Mouse (Mus musculus) liver, adult 2 months (tissue): ENCODE measurements around the gene Racgap1. TPM values are rescaled to one million over a fixed set of nuclear protein-coding genes. Genes with fewer than 3 reads are reported as not detected.

ENCODE experiments used
- DNase-seq: peaks from one replicate; pipeline ENCODE4 v3.0.0-alpha.2; 2011; ENCODE audit warnings: low read depth, low spot score; ENCODE audit errors: extremely low read depth
- H3K27ac ChIP-seq: fragments of 200-500 bp; replicated peaks from 2 replicates; pipeline ENCODE4 v1.5.1; 2012; ENCODE audit warnings: low read depth, mild to moderate bottlenecking, control low read depth, inconsistent platforms, low read length; ENCODE audit not compliant: insufficient read depth
- H3K27me3 ChIP-seq: fragments of 200-500 bp; 2 replicates; pipeline ENCODE4 v1.6.1; 2012; ENCODE audit warnings: mild to moderate bottlenecking, moderate library complexity, low read length, inconsistent platforms; ENCODE audit not compliant: control insufficient read depth, insufficient read depth
- H3K36me3 ChIP-seq: fragments of 200-500 bp; 2 replicates; pipeline ENCODE4 v1.6.1; 2012; ENCODE audit warnings: low read length, inconsistent platforms; ENCODE audit not compliant: control insufficient read depth, insufficient read depth
- H3K4me1 ChIP-seq: fragments of 200-500 bp; 2 replicates; pipeline ENCODE4 v1.6.1; 2011; ENCODE audit warnings: low read length; ENCODE audit not compliant: control insufficient read depth, insufficient read depth
- H3K4me3 ChIP-seq: fragments of 200-500 bp; 2 replicates; pipeline ENCODE4 v1.5.1; 2011; ENCODE audit warnings: low read depth, mild to moderate bottlenecking, control low read depth, low read length, moderate library complexity; ENCODE audit not compliant: insufficient read depth
- H3K79me2 ChIP-seq: fragments of 200-500 bp; 2 replicates; pipeline ENCODE4 v1.6.1; 2012; ENCODE audit warnings: inconsistent platforms, mild to moderate bottlenecking, low read length, moderate library complexity; ENCODE audit not compliant: control insufficient read depth, insufficient read depth
- H3K9ac ChIP-seq: fragments of 200-500 bp; 2 replicates; pipeline ENCODE4 v1.6.1; 2012; ENCODE audit warnings: low read depth, mild to moderate bottlenecking, control low read depth, inconsistent platforms, low read length
- CTCF ChIP-seq: fragments of 200-500 bp; IDR thresholded peaks from 2 replicates; pipeline ENCODE4 v1.5.1; 2011; ENCODE audit warnings: low read depth, low read length, control low read depth
- POLR2A ChIP-seq: fragments of 200-500 bp; IDR thresholded peaks from 2 replicates; pipeline ENCODE4 v1.6.1; 2011; ENCODE audit warnings: low read length, control low read depth; ENCODE audit not compliant: insufficient read depth; ENCODE audit errors: extremely low read depth
- WGBS: fragments of 180-500 bp; shearing (Covaris S2); methylation state at CpG from one replicate; pipeline ENCODE4 v1.1.7; 2018; 5-methylcytosine and 5-hydroxymethylcytosine counted together
- polyA plus RNA-seq: library from polyadenylated mRNA; depleted of rRNA; stranded (reverse); fragments of >200 nt; gene quantifications from 2 replicates; pipeline ENCODE4 v1.2.3, GENCODE M21; 2012
- total RNA-seq: library from RNA; depleted of rRNA; stranded (reverse); fragments of >200 nt; gene quantifications from 2 replicates; pipeline ENCODE4 v1.2.3, GENCODE M21; 2014

The Racgap1 gene
- total and polyA plus RNA-seq, 2 experiments, result 0.32 to 0.92 TPM

- no peak for TF ChIP-seq POLR2A
- no peak for TF ChIP-seq CTCF
- Histone ChIP-seq H3K9ac (no peak within 1 kb of the TSS), H3K27me3 (peaks cover 17% of the 10 kb centered on the region), H3K36me3 (no peaks in the 10 kb centered on the region), H3K4me3 (peak within 1 kb of the TSS; percentile 25; the same call in 1 of the 2 replicates), H3K4me1 (no peaks in the 10 kb centered on the region), H3K27ac (no peak within 1 kb of the TSS), H3K79me2 (no peaks in the 10 kb centered on the region)
- 2% methylated on average over 65 of the region's 74 CpGs for WGBS
- no peak for DNase-seq
These were observed 18.8 kb upstream of the Racgap1 start, which contains the start of gene Asic1 for GRCm38 (mm10) chr15:99670154-99670821. Asic1 (plus strand) TSS chr15:99670368.

- 0% methylated on average over 1 of the region's 1 CpGs for WGBS
- Histone ChIP-seq H3K36me3 (no peaks in the 10 kb centered on the region), H3K9ac (no peak overlapping the region), H3K27me3 (peaks cover 17% of the 10 kb centered on the region), H3K4me3 (no peak overlapping the region), H3K4me1 (no peaks in the 10 kb centered on the region), H3K79me2 (no peaks in the 10 kb centered on the region), H3K27ac (no peak overlapping the region)
- DNase-seq, result no peak
- TF ChIP-seq POLR2A, result no peak
- TF ChIP-seq CTCF, result no peak
These were observed 17.9 kb upstream of the Racgap1 start for GRCm38 (mm10) chr15:99669392-99669791.

GRCm38 (mm10) chr15:99668881-99669280, 17.4 kb upstream of the Racgap1 start:
- Histone ChIP-seq H3K4me3 (no peak overlapping the region), H3K79me2 (no peaks in the 10 kb centered on the region), H3K4me1 (no peaks in the 10 kb centered on the region), H3K27ac (no peak overlapping the region), H3K27me3 (peaks cover 19% of the 10 kb centered on the region), H3K9ac (no peak overlapping the region), H3K36me3 (no peaks in the 10 kb centered on the region)
- WGBS, result 7% methylated on average over 12 of the region's 12 CpGs
- DNase-seq, result peak; percentile 31
- TF ChIP-seq CTCF (peak; percentile 97), POLR2A (no peak)

- H3K36me3 ChIP-seq, result no peaks in the 10 kb centered on the region
- TF ChIP-seq POLR2A, result no peak
- no peak for TF ChIP-seq CTCF
- no peak overlapping the region for H3K27ac ChIP-seq
- DNase-seq, result no peak
- H3K27me3 ChIP-seq, result peaks cover 19% of the 10 kb centered on the region
- H3K9ac ChIP-seq, result no peak overlapping the region
- no peaks in the 10 kb centered on the region for H3K4me1 ChIP-seq
- WGBS, result 98% methylated on average over 2 of the region's 2 CpGs
- H3K4me3 ChIP-seq, result no peak overlapping the region
- no peaks in the 10 kb centered on the region for H3K79me2 ChIP-seq
These were observed 16.1 kb upstream of the Racgap1 start for GRCm38 (mm10) chr15:99667544-99667943.

GRCm38 (mm10) chr15:99664600-99665451, 13.4 kb upstream of the Racgap1 start:
- Histone ChIP-seq H3K4me1 (no peaks in the 10 kb centered on the region), H3K36me3 (no peaks in the 10 kb centered on the region), H3K27ac (no peak overlapping the region), H3K27me3 (peaks cover 3% of the 10 kb centered on the region; the same call in 1 of the 2 replicates), H3K9ac (no peak overlapping the region), H3K79me2 (no peaks in the 10 kb centered on the region), H3K4me3 (peak overlapping the region; percentile 10; the same call in 1 of the 2 replicates)
- 3% methylated on average over 51 of the region's 52 CpGs for WGBS
- no peak for TF ChIP-seq CTCF
- no peak for TF ChIP-seq POLR2A
- no peak for DNase-seq
